Mouse (Mus musculus) MEL (cell line): ENCODE results near the gene Gm3417. TPM values are rescaled to one million over a fixed set of nuclear protein-coding genes. Genes with fewer than 3 reads are reported as not detected.

Source experiments
- DNase-seq: peaks from one replicate; pipeline ENCODE4 v3.0.0; 2011; ENCODE audit warnings: low read depth, low spot score
- H3K27ac ChIP-seq: 2 replicates; pipeline ENCODE4 v1.5.1; 2012; ENCODE audit warnings: low read depth, mild to moderate bottlenecking, control low read depth, low read length, moderate library complexity; ENCODE audit not compliant: control insufficient read depth
- H3K27me3 ChIP-seq, 2 experiments: fragments of 150-350 bp in 1 of 2; sonication (generic) in 1 of 2; 2 replicates each; pipeline ENCODE4 v1.6.1; 2012; ENCODE audit warnings: low read length in 2 of 2, mild to moderate bottlenecking in 2 of 2, improper control_type of control experiment in 1 of 2, moderate library complexity in 1 of 2; ENCODE audit not compliant: insufficient read depth in 2 of 2, control insufficient read depth in 1 of 2
- H3K36me3 ChIP-seq, 2 experiments: 2 replicates each; pipeline ENCODE4 v1.6.1; 2012 to 2014; ENCODE audit warnings: low read length in 2 of 2, improper control_type of control experiment in 1 of 2, inconsistent platforms in 1 of 2, mild to moderate bottlenecking in 1 of 2; ENCODE audit not compliant: insufficient read depth in 2 of 2, control insufficient read depth in 1 of 2
- H3K4me1 ChIP-seq, 2 experiments: fragments of 150-350 bp in 1 of 2; sonication (generic) in 1 of 2; 2 replicates each; pipeline ENCODE4 v1.6.1; 2012; ENCODE audit warnings: low read length in 2 of 2, improper control_type of control experiment in 1 of 2, mild to moderate bottlenecking in 1 of 2; ENCODE audit not compliant: insufficient read depth in 2 of 2, control insufficient read depth in 1 of 2
- H3K4me3 ChIP-seq, 2 experiments: fragments of 150-350 bp in 1 of 2; sonication (generic) in 1 of 2; 2 replicates each; pipeline ENCODE4 v1.5.1; 2012; ENCODE audit warnings: low read depth in 2 of 2, low read length in 2 of 2, mild to moderate bottlenecking in 2 of 2, moderate library complexity in 2 of 2, control low read depth in 1 of 2, improper control_type of control experiment in 1 of 2; ENCODE audit not compliant: control insufficient read depth in 1 of 2, insufficient read depth in 1 of 2
- H3K79me2 ChIP-seq: 2 replicates; pipeline ENCODE4 v1.6.1; 2012; ENCODE audit warnings: mild to moderate bottlenecking, low read length, moderate library complexity; ENCODE audit not compliant: control insufficient read depth, poor library complexity, insufficient read depth
- H3K9ac ChIP-seq: 2 replicates; pipeline ENCODE4 v1.6.1; 2012; ENCODE audit warnings: low read depth, mild to moderate bottlenecking, control low read depth, low read length, moderate library complexity; ENCODE audit not compliant: control insufficient read depth, poor library complexity, severe bottlenecking
- H3K9me3 ChIP-seq: fragments of 150-350 bp; sonication (generic); replicated peaks from 2 replicates; pipeline ENCODE4 v1.6.1; 2012; ENCODE audit warnings: mild to moderate bottlenecking, low read length, improper control_type of control experiment, moderate library complexity; ENCODE audit not compliant: insufficient read depth
- BHLHE40 ChIP-seq: IDR thresholded peaks from 2 replicates; pipeline ENCODE4 v1.6.1; 2012; ENCODE audit warnings: low read depth, mild to moderate bottlenecking, inconsistent platforms, low read length, improper control_type of control experiment, borderline replicate concordance
- CHD1 ChIP-seq: IDR thresholded peaks from 2 replicates; pipeline ENCODE4 v1.6.1; 2012; ENCODE audit warnings: low read depth, mild to moderate bottlenecking, inconsistent platforms, low read length, improper control_type of control experiment
- CHD2 ChIP-seq: IDR thresholded peaks from 2 replicates; pipeline ENCODE4 v1.6.1; 2011; ENCODE audit warnings: low read length, improper control_type of control experiment
- CTCF ChIP-seq, 3 experiments: IDR thresholded peaks in 2 of 3; conservative IDR thresholded peaks in 1 of 3; 2 replicates each; pipeline ENCODE4 v1.5.1; 2011 to 2012; ENCODE audit warnings: low read length in 3 of 3, low read depth in 2 of 3, mild to moderate bottlenecking in 2 of 3, improper control_type of control experiment in 1 of 3, inconsistent platforms in 1 of 3, mixed read lengths in 1 of 3, moderate library complexity in 1 of 3; ENCODE audit not compliant: control insufficient read depth in 1 of 3, insufficient read depth in 1 of 3, poor library complexity in 1 of 3, severe bottlenecking in 1 of 3
- E2F4 ChIP-seq: IDR thresholded peaks from 2 replicates; pipeline ENCODE4 v1.6.1; 2011; ENCODE audit warnings: low read depth, low read length, improper control_type of control experiment, borderline replicate concordance
- ELF1 ChIP-seq: IDR thresholded peaks from 2 replicates; pipeline ENCODE4 v1.6.1; 2014; ENCODE audit warnings: low read depth, mild to moderate bottlenecking, inconsistent platforms, low read length, improper control_type of control experiment, moderate library complexity
- EP300 ChIP-seq, 2 experiments: IDR thresholded peaks; 2 replicates each; pipeline ENCODE4 v1.6.1; 2011; ENCODE audit warnings: improper control_type of control experiment in 2 of 2, low read length in 2 of 2, low read depth in 1 of 2, mild to moderate bottlenecking in 1 of 2
- ETS1 ChIP-seq: IDR thresholded peaks from 2 replicates; pipeline ENCODE4 v1.6.1; 2012; ENCODE audit warnings: low read depth, mild to moderate bottlenecking, inconsistent platforms, low read length, improper control_type of control experiment, moderate library complexity
- GABPA ChIP-seq: IDR thresholded peaks from 2 replicates; pipeline ENCODE4 v1.6.1; 2012; ENCODE audit warnings: low read depth, mild to moderate bottlenecking, inconsistent platforms, low read length, improper control_type of control experiment, moderate library complexity
- GATA1 ChIP-seq: IDR thresholded peaks from 2 replicates; pipeline ENCODE4 v1.6.1; 2011; ENCODE audit warnings: low read depth, low read length, improper control_type of control experiment
- HCFC1 ChIP-seq: IDR thresholded peaks from 2 replicates; pipeline ENCODE4 v1.6.1; 2012; ENCODE audit warnings: low read depth, mild to moderate bottlenecking, inconsistent platforms, low read length, improper control_type of control experiment, moderate library complexity
- JUND ChIP-seq: IDR thresholded peaks from 2 replicates; pipeline ENCODE4 v1.6.1; 2011; ENCODE audit warnings: low read depth, mild to moderate bottlenecking, improper control_type of control experiment, low read length
- MAFK ChIP-seq: IDR thresholded peaks from 2 replicates; pipeline ENCODE4 v1.6.1; 2011; ENCODE audit warnings: low read depth, mild to moderate bottlenecking, low read length, improper control_type of control experiment, borderline replicate concordance
- MAX ChIP-seq: IDR thresholded peaks from 2 replicates; pipeline ENCODE4 v1.6.1; 2011; ENCODE audit warnings: low read length, improper control_type of control experiment
- MAZ ChIP-seq: IDR thresholded peaks from 2 replicates; pipeline ENCODE4 v1.6.1; 2012; ENCODE audit warnings: low read depth, mild to moderate bottlenecking, inconsistent platforms, low read length, improper control_type of control experiment
- MEF2A ChIP-seq: IDR thresholded peaks from 2 replicates; pipeline ENCODE4 v1.6.1; 2014; ENCODE audit warnings: low read depth, mild to moderate bottlenecking, inconsistent platforms, low read length, improper control_type of control experiment; ENCODE audit not compliant: poor library complexity, insufficient replicate concordance, severe bottlenecking; ENCODE audit errors: extremely low read depth
- MXI1 ChIP-seq: IDR thresholded peaks from 2 replicates; pipeline ENCODE4 v1.6.1; 2011; ENCODE audit warnings: mild to moderate bottlenecking, low read depth, low read length, improper control_type of control experiment
- MYB ChIP-seq: IDR thresholded peaks from 2 replicates; pipeline ENCODE4 v1.6.1; 2011; ENCODE audit warnings: mild to moderate bottlenecking, low read depth, low read length, improper control_type of control experiment
- MYC ChIP-seq: IDR thresholded peaks from 2 replicates; pipeline ENCODE4 v1.6.1; 2011; ENCODE audit warnings: low read depth, mild to moderate bottlenecking, low read length, improper control_type of control experiment, moderate library complexity
- NELFE ChIP-seq: IDR thresholded peaks from 2 replicates; pipeline ENCODE4 v1.6.1; 2011; ENCODE audit warnings: low read depth, low read length, improper control_type of control experiment
- NRF1 ChIP-seq: IDR thresholded peaks from 2 replicates; pipeline ENCODE4 v1.6.1; 2014; ENCODE audit warnings: low read depth, mild to moderate bottlenecking, inconsistent platforms, low read length, improper control_type of control experiment, moderate library complexity; ENCODE audit not compliant: poor library complexity, insufficient read depth, severe bottlenecking
- POLR2A ChIP-seq, 2 experiments: IDR thresholded peaks; 2 replicates each; pipeline ENCODE4 v1.6.1; 2011 to 2012; ENCODE audit warnings: low read length in 2 of 2, mild to moderate bottlenecking in 2 of 2, control low read depth in 1 of 2, improper control_type of control experiment in 1 of 2, low read depth in 1 of 2, moderate library complexity in 1 of 2; ENCODE audit not compliant: control insufficient read depth in 1 of 2, insufficient read depth in 1 of 2, poor library complexity in 1 of 2
- POLR2AphosphoS2 ChIP-seq: IDR thresholded peaks from 2 replicates; pipeline ENCODE4 v1.6.1; 2011; ENCODE audit warnings: low read length, improper control_type of control experiment
- POLR2AphosphoS5 ChIP-seq: IDR thresholded peaks from 2 replicates; pipeline ENCODE4 v1.6.1; 2012; ENCODE audit warnings: low read depth, borderline replicate concordance, mild to moderate bottlenecking, inconsistent platforms, low read length, moderate library complexity, mixed read lengths
- RAD21 ChIP-seq: IDR thresholded peaks from 2 replicates; pipeline ENCODE4 v1.6.1; 2011; ENCODE audit warnings: mild to moderate bottlenecking, low read depth, low read length, improper control_type of control experiment
- RCOR1 ChIP-seq: IDR thresholded peaks from 2 replicates; pipeline ENCODE4 v1.6.1; 2012; ENCODE audit warnings: low read depth, mild to moderate bottlenecking, inconsistent platforms, low read length, improper control_type of control experiment
- SIN3A ChIP-seq: IDR thresholded peaks from 2 replicates; pipeline ENCODE4 v1.6.1; 2012; ENCODE audit warnings: low read length, improper control_type of control experiment, inconsistent platforms
- SMC3 ChIP-seq: IDR thresholded peaks from 2 replicates; pipeline ENCODE4 v1.6.1; 2011; ENCODE audit warnings: low read depth, low read length, improper control_type of control experiment
- TAL1 ChIP-seq: IDR thresholded peaks from 2 replicates; pipeline ENCODE4 v1.6.1; 2012; ENCODE audit warnings: mild to moderate bottlenecking, inconsistent platforms, low read length, moderate library complexity, mixed read lengths
- TBP ChIP-seq: IDR thresholded peaks from 2 replicates; pipeline ENCODE4 v1.8.0; 2011; ENCODE audit warnings: low read depth, low read length, improper control_type of control experiment
- TCF12 ChIP-seq: IDR thresholded peaks from 2 replicates; pipeline ENCODE4 v1.6.1; 2014; ENCODE audit warnings: low read depth, mild to moderate bottlenecking, inconsistent platforms, low read length, improper control_type of control experiment, moderate library complexity
- UBTF ChIP-seq: IDR thresholded peaks from 2 replicates; pipeline ENCODE4 v1.6.1; 2012; ENCODE audit warnings: low read depth, mild to moderate bottlenecking, inconsistent platforms, low read length, improper control_type of control experiment, moderate library complexity, borderline replicate concordance; ENCODE audit not compliant: insufficient read depth
- USF1 ChIP-seq: IDR thresholded peaks from 2 replicates; pipeline ENCODE4 v1.6.1; 2014; ENCODE audit warnings: low read depth, mild to moderate bottlenecking, inconsistent platforms, low read length, improper control_type of control experiment, moderate library complexity
- USF2 ChIP-seq, 2 experiments: IDR thresholded peaks; 2 replicates each; pipeline ENCODE4 v1.6.1; 2011 to 2012; ENCODE audit warnings: improper control_type of control experiment in 2 of 2, low read length in 2 of 2, borderline replicate concordance in 1 of 2, inconsistent platforms in 1 of 2, low read depth in 1 of 2, mild to moderate bottlenecking in 1 of 2; ENCODE audit not compliant: insufficient read depth in 1 of 2
- ZC3H11A ChIP-seq: IDR thresholded peaks from 2 replicates; pipeline ENCODE4 v1.6.1; 2012; ENCODE audit warnings: low read depth, mild to moderate bottlenecking, inconsistent platforms, low read length, improper control_type of control experiment
- ZKSCAN1 ChIP-seq: IDR thresholded peaks from 2 replicates; pipeline ENCODE4 v1.6.1; 2012; ENCODE audit warnings: low read depth, mild to moderate bottlenecking, inconsistent platforms, low read length, improper control_type of control experiment, moderate library complexity
- ZMIZ1 ChIP-seq: IDR thresholded peaks from 2 replicates; pipeline ENCODE4 v1.6.1; 2012; ENCODE audit warnings: low read depth, mild to moderate bottlenecking, inconsistent platforms, low read length, improper control_type of control experiment, moderate library complexity
- ZNF384 ChIP-seq: IDR thresholded peaks from 2 replicates; pipeline ENCODE4 v1.6.1; 2012; ENCODE audit warnings: low read depth, mild to moderate bottlenecking, inconsistent platforms, low read length, improper control_type of control experiment
- polyA plus RNA-seq, 2 experiments: library from polyadenylated mRNA; stranded (reverse) in 1 of 2; unstranded in 1 of 2; fragments of >175 nt in 1 of 2; fragments of >200 nt in 1 of 2; gene quantifications; 2 replicates each; pipeline versions ENCODE4 v1.2.1 to v1.2.4; 2012; ENCODE audit warnings: low replicate concordance in 2 of 2, low read depth in 1 of 2; ENCODE audit not compliant: insufficient read length in 2 of 2, insufficient read depth in 1 of 2, missing spikeins in 1 of 2
- total RNA-seq: library from RNA; depleted of rRNA; stranded (reverse); fragments of 300-350 nt; gene quantifications from 2 replicates; pipeline ENCODE4 v1.2.3, GENCODE M21; 2012

Gm3417 gene
- total and polyA plus RNA-seq, 3 experiments = 2.0 to 5.2 TPM; not detected in 1

- peaks cover 23% of the 10 kb centered on the region for H3K79me2 ChIP-seq
- H3K27me3 ChIP-seq = no peaks in the 10 kb centered on the region
- H3K9me3 ChIP-seq = no peaks in the 10 kb centered on the region
- H3K36me3 ChIP-seq = peaks cover 37 to 73% of the 10 kb centered on the region in 2 experiments
- peak; percentile 89 for DNase-seq
- H3K9ac ChIP-seq = no peak overlapping the region
- H3K27ac ChIP-seq = no peak overlapping the region
- H3K4me3 ChIP-seq = no peak overlapping the region
- H3K4me1 ChIP-seq = peaks cover 7 to 17% of the 10 kb centered on the region in 2 experiments
- no peak for TF ChIP-seq JUND
- no peak for TF ChIP-seq ZC3H11A
- TF ChIP-seq ZKSCAN1 = no peak
- TF ChIP-seq E2F4 = no peak
- TF ChIP-seq MXI1 = peak; percentile 24; the same call in 1 of the 2 replicates
- TF ChIP-seq MAZ = no peak
- TF ChIP-seq MAX = 0 out of 2 replicates have a peak, but pooled peaks have one; percentile 19
- no peak for TF ChIP-seq UBTF
- TF ChIP-seq MYB = no peak
- peak; percentile 65; the same call in 1 of the 2 replicates for TF ChIP-seq ELF1
- no peak for TF ChIP-seq USF2 (IDR thresholded peaks at IDR 0.05; ENCODE audit: borderline replicate concordance in 1 of 2, insufficient read depth in 1 of 2, low read depth in 1 of 2, low read length in 2 of 2)
- no peak for TF ChIP-seq GABPA
- TF ChIP-seq ETS1 = 0 out of 2 replicates have a peak, but pooled peaks have one; percentile 8
- no peak for TF ChIP-seq CTCF (IDR thresholded peaks at IDR 0.05 in 2 of 3, conservative IDR thresholded peaks at IDR 0.05 in 1 of 3; ENCODE audit: control insufficient read depth in 1 of 3, insufficient read depth in 1 of 3, low read depth in 2 of 3, low read length in 3 of 3, poor library complexity in 1 of 3, severe bottlenecking in 1 of 3)
- TF ChIP-seq MAFK = no peak
- TF ChIP-seq ZMIZ1 = no peak
- no peak for TF ChIP-seq NRF1
- TF ChIP-seq POLR2AphosphoS5 = no peak
- no peak for TF ChIP-seq TAL1
- no peak for TF ChIP-seq HCFC1
- TF ChIP-seq POLR2AphosphoS2 = no peak
- TF ChIP-seq TCF12 = no peak
- TF ChIP-seq CHD2 = no peak
- TF ChIP-seq RCOR1 = no peak
- TF ChIP-seq ZNF384 = no peak
- TF ChIP-seq SMC3 = no peak
- no peak for TF ChIP-seq USF1
- TF ChIP-seq GATA1 = peak; percentile 78
- peak; percentile 34; the same call in 1 of the 2 replicates for TF ChIP-seq NELFE
- TF ChIP-seq RAD21 = no peak
- TF ChIP-seq SIN3A = no peak
- no peak for TF ChIP-seq EP300 (IDR thresholded peaks at IDR 0.05; ENCODE audit: low read depth in 1 of 2, low read length in 2 of 2)
- TF ChIP-seq TBP = 0 out of 2 replicates have a peak, but pooled peaks have one; percentile 31
- TF ChIP-seq CHD1 = no peak
- peak in 1 of 2 experiments; percentile 48; a peak in 1 of 4 replicates for TF ChIP-seq POLR2A (IDR thresholded peaks at IDR 0.05; ENCODE audit: control insufficient read depth in 1 of 2, insufficient read depth in 1 of 2, low read depth in 1 of 2, low read length in 2 of 2, poor library complexity in 1 of 2)
- TF ChIP-seq BHLHE40 = no peak
- no peak for TF ChIP-seq MEF2A
- TF ChIP-seq MYC = 0 out of 2 replicates have a peak, but pooled peaks have one; percentile 29
Measured at GRCm38 (mm10) chr17:14953452-14953851, 25.1 kb downstream of the Gm3417 start.
